Mouse (Mus musculus) yolk sac, embryonic 10.5 days (tissue): Measurements from ENCODE around the gene Rras.

Experiments
- DNase-seq: peaks from one replicate; pipeline ENCODE4 v3.0.0-alpha.2; 2017; ENCODE audit warnings: low spot score

The Rras gene

GRCm38 (mm10) chr7:45026256-45026655 lies 8.5 kb downstream of the Rras start:
- no peak for DNase-seq

- DNase-seq = no peak
Measured at GRCm38 (mm10) chr7:45027761-45028160, 10.0 kb downstream of the Rras start.

- DNase-seq = no peak
Measured at GRCm38 (mm10) chr7:45028351-45028750, 10.6 kb downstream of the Rras start.

- no peak for DNase-seq
Measured at GRCm38 (mm10) chr7:45029995-45030394, 12.2 kb downstream of the Rras start.

- DNase-seq = no peak
Measured at GRCm38 (mm10) chr7:45030857-45031256, 13.1 kb downstream of the Rras start.

- no peak for DNase-seq
Measured at GRCm38 (mm10) chr7:45033722-45034359, 16.1 kb downstream of the Rras start.

- DNase-seq = no peak
Measured at GRCm38 (mm10) chr7:45035631-45036030, 17.9 kb downstream of the Rras start.

- DNase-seq = no peak
Measured at GRCm38 (mm10) chr7:45036702-45037101, 18.9 kb downstream of the Rras start.

- DNase-seq = no peak
Measured at GRCm38 (mm10) chr7:45037720-45038361, 20.1 kb downstream of the Rras start.

GRCm38 (mm10) chr7:45038411-45038810 lies 20.6 kb downstream of the Rras start:
- DNase-seq = no peak

GRCm38 (mm10) chr7:45040851-45041250 lies 23.1 kb downstream of the Rras start:
- DNase-seq = no peak

- no peak for DNase-seq
Measured at GRCm38 (mm10) chr7:45043307-45043706, 25.5 kb downstream of the Rras start.

GRCm38 (mm10) chr7:45045741-45046140 lies 28.0 kb downstream of the Rras start:
- DNase-seq = no peak

- no peak for DNase-seq
Measured at GRCm38 (mm10) chr7:45046853-45047350, 29.1 kb downstream of the Rras start.

GRCm38 (mm10) chr7:45047491-45047890 lies 29.7 kb downstream of the Rras start:
- DNase-seq = no peak

GRCm38 (mm10) chr7:45048001-45048890 lies 30.5 kb downstream of the Rras start:
- DNase-seq = no peak

- no peak for DNase-seq
Measured at GRCm38 (mm10) chr7:45048923-45049657, 31.3 kb downstream of the Rras start.

- peak; percentile 83 for DNase-seq
Measured at GRCm38 (mm10) chr7:45050945-45051600, 33.3 kb downstream of the Rras start.

GRCm38 (mm10) chr7:45051601-45051974 lies 33.8 kb downstream of the Rras start:
- no peak for DNase-seq

GRCm38 (mm10) chr7:45052181-45052861 lies 34.6 kb downstream of the Rras start:
- no peak for DNase-seq

GRCm38 (mm10) chr7:45052862-45053116 lies 35.0 kb downstream of the Rras start, which contains the start of gene Prr12:
Prr12 (minus strand) TSS chr7:45052881.
- DNase-seq = no peak
